Comparison of ENCODE assay signal across 22 mouse cellular contexts in the genomic region with DNA sequence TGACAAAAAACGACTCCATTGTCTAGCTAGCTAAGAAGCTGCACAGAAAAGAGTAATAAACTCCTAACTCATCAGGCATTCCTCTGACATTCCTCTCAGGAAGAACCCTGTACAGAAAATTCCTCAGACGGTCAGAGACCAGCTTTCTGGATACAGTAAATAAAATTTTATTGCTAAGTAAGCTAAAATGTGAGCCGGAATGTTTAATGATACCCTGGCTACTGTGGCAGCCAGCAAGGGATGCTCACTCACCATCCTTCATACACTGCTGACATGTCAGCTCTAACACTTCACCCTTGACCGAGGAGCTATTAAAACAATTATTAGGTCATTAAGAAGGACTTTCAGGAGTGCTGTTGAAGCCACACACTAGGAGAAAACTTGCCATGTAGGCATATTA.
"Had no signal": no experiment of that assay in that cellular context is flagged by ENCODE, and none has a peak within 500 bp of the region (broad histone marks: within the 10 kb centered on the region; RNA-seq: fewer than 3 reads in every experiment).

No protein-coding gene starts in this region.

- H3K9me3 ChIP-seq: lung, embryonic 15.5 days; megakaryocyte, embryonic 14.5 days; midbrain, embryonic 10.5 days; neural tube, embryonic 13.5 days; neural tube, embryonic 15.5 days had no signal

- H3K36me3 ChIP-seq: lung, embryonic 15.5 days; midbrain, embryonic 10.5 days; neural tube, embryonic 13.5 days; neural tube, embryonic 15.5 days had no signal

- H3K27me3 ChIP-seq: lung, embryonic 15.5 days; megakaryocyte, embryonic 14.5 days; neural tube, embryonic 13.5 days; neural tube, embryonic 15.5 days had no signal

- DNase-seq: liver, postnatal 0 days; lung, adult 2 months; lung, postnatal 14 days; lung, postnatal 36 days; midbrain, embryonic 14.5 days; retina, postnatal 1 day; right cerebral cortex, adult 18-20 months; right cerebral cortex, postnatal 25 days; right cerebral cortex, postnatal 4 days; spleen, adult 18-20 months; thymus, adult 18-20 months; thymus, postnatal 14 days; thymus, postnatal 36 days had no signal

- ATAC-seq: liver, postnatal 0 days; lung, postnatal 0 days; midbrain, embryonic 16.5 days had no signal

- H3K4me1 ChIP-seq: lung, embryonic 15.5 days; megakaryocyte, embryonic 14.5 days; midbrain, embryonic 10.5 days; neural tube, embryonic 15.5 days had no signal

- H3K9ac ChIP-seq: liver, postnatal 0 days; lung, embryonic 15.5 days; neural tube, embryonic 13.5 days; neural tube, embryonic 15.5 days had no signal

- H3K27ac ChIP-seq: lung, embryonic 15.5 days; macrophage; midbrain, embryonic 10.5 days; neural tube, embryonic 13.5 days; neural tube, embryonic 15.5 days had no signal

- H3K4me3 ChIP-seq: lung, embryonic 15.5 days; megakaryocyte, embryonic 14.5 days; midbrain, embryonic 10.5 days; myocyte; neural tube, embryonic 13.5 days; neural tube, embryonic 15.5 days had no signal

- H3K4me2 ChIP-seq: lung, embryonic 15.5 days; neural tube, embryonic 13.5 days; neural tube, embryonic 15.5 days had no signal
